Mouse (Mus musculus) forebrain, postnatal 0 days (tissue): ENCODE results near the gene 1700008O03Rik. TPM values are rescaled to one million over a fixed set of nuclear protein-coding genes. Genes with fewer than 3 reads are reported as not detected.
A peak's percentile ranks its signal among the peaks of the same experiment; 100 is the strongest.

Experiments used
- ATAC-seq: fragments of 200-750 bp; cut with Nextera tagmentation; 2 replicates; pipeline ENCODE4 v1.8.0; 2017; ENCODE audit warnings: mild to moderate bottlenecking, moderate library complexity
- DNase-seq: peaks from one replicate; pipeline ENCODE4 v3.0.0-alpha.2; 2015
- H3K27ac ChIP-seq: fragments of 300-500 bp; sonication (generic); 2 replicates; pipeline ENCODE4 v1.5.1; 2014; ENCODE audit warnings: low read depth, mild to moderate bottlenecking, antibody characterized with exemption, low read length, moderate library complexity, mixed read lengths
- H3K27me3 ChIP-seq: fragments of 300-500 bp; sonication (generic); 2 replicates; pipeline ENCODE4 v1.6.1; 2014; ENCODE audit warnings: mild to moderate bottlenecking, low read length, mixed read lengths; ENCODE audit not compliant: insufficient read depth
- H3K36me3 ChIP-seq: fragments of 300-500 bp; sonication (generic); 2 replicates; pipeline ENCODE4 v1.6.1; 2014; ENCODE audit warnings: mild to moderate bottlenecking, moderate library complexity; ENCODE audit not compliant: insufficient read depth
- H3K4me1 ChIP-seq: fragments of 300-500 bp; sonication (generic); 2 replicates; pipeline ENCODE4 v1.6.1; 2014; ENCODE audit warnings: antibody characterized with exemption; ENCODE audit not compliant: insufficient read depth
- H3K4me2 ChIP-seq: fragments of 300-500 bp; sonication (generic); 2 replicates; pipeline ENCODE4 v1.6.1; 2014; ENCODE audit warnings: low read depth, mild to moderate bottlenecking, moderate library complexity
- H3K4me3 ChIP-seq: fragments of 300-500 bp; sonication (generic); 2 replicates; pipeline ENCODE4 v1.5.1; 2014; ENCODE audit warnings: low read depth, low read length, mixed read lengths
- H3K9ac ChIP-seq: fragments of 300-500 bp; sonication (generic); 2 replicates; pipeline ENCODE4 v1.6.1; 2014; ENCODE audit warnings: mild to moderate bottlenecking
- H3K9me3 ChIP-seq: fragments of 300-500 bp; sonication (generic); 2 replicates; pipeline ENCODE4 v1.6.1; 2016; ENCODE audit warnings: low read length
- CTCF ChIP-seq: sonication (generic); IDR thresholded peaks from 2 replicates; pipeline ENCODE4 v1.5.1; 2016; ENCODE audit warnings: antibody characterized with exemption, control low read depth, low read depth
- WGBS: fragments of 180-500 bp; shearing (Covaris S2); extraction: QIAGEN DNeasy Blood & Tissue Kit; methylation state at CpG from one replicate; pipeline ENCODE4 v1.1.7; 2014; 5-methylcytosine and 5-hydroxymethylcytosine counted together
- polyA plus RNA-seq: library from polyadenylated mRNA; unstranded; fragments of >200 nt; fragmentation: Nextera tagmentation; extraction: Ambion mirVana; gene quantifications from 2 replicates; pipeline ENCODE4 v1.2.1, GENCODE M21; 2015
- total RNA-seq: library from RNA; depleted of rRNA; stranded (reverse); fragments of >200 nt; gene quantifications from 2 replicates; pipeline ENCODE4 v1.2.3, GENCODE M21; 2014

The 1700008O03Rik gene
- total and polyA plus RNA-seq, 2 experiments from 2014 or later, result 3.5 to 7.3 TPM

DNA sequence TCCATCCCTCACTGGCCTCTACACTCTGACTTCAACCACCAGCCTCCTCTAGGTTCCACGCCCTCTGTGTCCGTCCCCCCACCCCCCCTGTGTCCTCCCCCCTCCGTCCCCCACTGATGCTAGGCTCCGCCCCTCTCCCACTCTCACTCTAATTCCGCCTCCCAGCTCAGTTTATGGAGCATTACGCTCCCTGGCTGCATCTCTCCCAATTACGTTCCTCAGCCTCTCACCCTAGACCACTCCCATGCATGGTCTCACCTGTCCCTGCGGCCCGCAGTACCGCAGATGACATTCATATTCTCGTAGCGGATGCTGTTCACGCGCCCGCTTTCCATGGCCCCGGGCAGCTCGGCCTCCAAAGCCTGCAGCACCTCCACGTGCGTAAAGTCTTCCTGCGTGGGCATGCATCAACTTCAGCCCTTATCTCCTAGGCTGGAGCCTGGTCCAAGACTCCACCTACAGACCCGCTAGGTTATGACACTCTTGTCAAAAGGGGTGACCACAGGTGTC, 24.8 kb downstream of the 1700008O03Rik start:
- 6% methylated on average over 21 of the region's 21 CpGs for WGBS
- H3K27me3 ChIP-seq, result peaks cover 13% of the 10 kb centered on the region; the same call in 1 of the 2 replicates
- no peaks in the 10 kb centered on the region for H3K9me3 ChIP-seq
- peak; percentile 26; the same call in 1 of the 2 replicates for TF ChIP-seq CTCF
- H3K4me3 ChIP-seq, result peak overlapping the region; percentile 47
- 0 out of 2 replicates have a peak overlapping the region, but pooled peaks have one; percentile 75 for H3K27ac ChIP-seq
- no peaks in the 10 kb centered on the region for H3K4me1 ChIP-seq
- H3K9ac ChIP-seq, result peak overlapping the region; percentile 51; the same call in 1 of the 2 replicates
- peak overlapping the region; percentile 86 for H3K4me2 ChIP-seq
- ATAC-seq (peak; percentile 21), DNase-seq (peak; percentile 56)
- H3K36me3 ChIP-seq, result peaks cover 5% of the 10 kb centered on the region; the same call in 1 of the 2 replicates

DNA sequence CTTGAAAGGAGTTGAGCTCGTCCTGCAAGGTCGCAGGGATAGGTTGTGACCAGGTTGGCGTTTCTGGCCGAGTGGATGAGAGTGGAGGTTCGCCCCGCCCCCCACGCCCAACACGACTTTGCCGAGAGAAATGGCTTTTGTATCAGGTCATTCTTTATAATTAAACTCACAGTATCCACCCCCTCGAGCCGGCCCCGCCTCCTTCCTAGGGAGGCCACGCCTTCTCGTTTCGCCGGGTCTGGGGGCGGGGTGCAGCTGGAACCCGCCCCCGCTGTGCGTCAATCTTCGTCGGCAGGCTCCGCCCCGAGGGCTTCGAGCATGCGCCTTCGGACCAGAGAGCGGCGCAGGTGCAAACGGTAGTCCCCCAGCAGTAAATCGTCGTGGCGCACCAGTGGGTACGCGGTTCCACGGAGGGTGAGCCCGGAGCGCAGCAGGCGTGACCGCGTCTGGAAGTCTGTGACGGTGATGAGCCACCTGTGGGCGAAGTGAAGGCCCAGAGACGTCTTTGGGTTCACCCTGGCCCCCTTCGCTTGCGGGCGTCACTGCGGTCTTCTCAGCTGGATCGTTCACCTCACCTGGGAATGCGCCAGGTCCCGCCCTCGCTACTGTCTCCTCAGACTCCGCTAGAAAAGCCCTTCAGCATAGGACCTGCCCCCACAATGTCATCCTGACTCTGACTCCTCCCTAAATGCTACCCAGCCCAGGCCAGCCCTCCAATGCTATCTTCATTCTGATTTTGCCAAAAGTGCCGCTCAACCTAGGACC, 25.5 kb downstream of the 1700008O03Rik start:
- under 1% methylated on average over 52 of the region's 54 CpGs for WGBS
- Histone ChIP-seq H3K27ac (peak overlapping the region; percentile 75), H3K36me3 (peaks cover 5% of the 10 kb centered on the region; the same call in 1 of the 2 replicates), H3K9ac (peak overlapping the region; percentile 51), H3K9me3 (no peaks in the 10 kb centered on the region), H3K4me1 (no peaks in the 10 kb centered on the region), H3K27me3 (peaks cover 13% of the 10 kb centered on the region; the same call in 1 of the 2 replicates), H3K4me3 (peak overlapping the region; percentile 47), H3K4me2 (peak overlapping the region; percentile 86)
- DNase-seq, result peak; percentile 97
- peak; percentile 36 for TF ChIP-seq CTCF
- ATAC-seq, result peak; percentile 79

DNA sequence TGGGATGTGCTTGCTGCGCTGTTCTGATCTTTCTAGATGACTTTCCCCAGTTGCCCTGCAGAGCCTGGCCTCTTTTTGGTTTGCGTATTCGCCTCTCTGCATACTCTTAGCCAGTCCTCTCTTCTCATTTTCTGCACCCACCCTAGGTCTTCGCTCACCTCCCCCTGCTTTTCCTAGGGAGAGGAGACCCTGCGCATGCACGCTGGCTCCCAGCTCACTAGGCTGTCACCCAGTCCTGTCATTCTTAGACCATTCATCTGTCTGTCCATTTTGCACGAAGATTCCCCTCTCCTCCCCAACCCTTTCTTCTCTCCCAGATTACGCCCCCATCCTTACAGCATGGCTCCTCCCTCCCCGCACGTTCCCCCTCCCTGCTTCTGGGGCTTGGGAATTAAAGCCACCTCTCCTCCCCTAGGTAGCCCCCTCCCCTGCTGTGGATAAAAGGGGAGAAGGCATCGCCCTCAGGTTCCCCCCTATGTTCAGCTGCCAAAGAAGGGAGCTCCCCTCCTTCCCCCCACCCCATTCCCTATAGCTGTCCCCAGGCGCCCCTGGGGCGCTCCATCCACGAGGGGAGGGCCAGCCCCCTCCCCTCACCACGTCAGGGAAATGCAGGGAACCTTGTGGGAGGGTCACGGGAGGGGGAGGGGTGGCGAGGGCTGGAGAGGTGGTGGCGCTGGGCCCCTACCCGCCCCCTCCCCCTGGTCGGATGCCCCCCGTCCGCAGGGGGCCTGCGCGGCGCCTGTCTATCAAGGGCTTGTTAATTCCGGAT, 26.6 kb downstream of the 1700008O03Rik start:
- no peaks in the 10 kb centered on the region for H3K4me1 ChIP-seq
- DNase-seq (peak; percentile 63), ATAC-seq (peak; percentile 20)
- peak overlapping the region; percentile 47 for H3K4me3 ChIP-seq
- H3K9me3 ChIP-seq, result no peaks in the 10 kb centered on the region
- TF ChIP-seq CTCF, result no peak
- H3K27me3 ChIP-seq, result peaks cover 13% of the 10 kb centered on the region; the same call in 1 of the 2 replicates
- peaks cover 14% of the 10 kb centered on the region for H3K36me3 ChIP-seq
- H3K4me2 ChIP-seq, result peak overlapping the region; percentile 86
- H3K27ac ChIP-seq, result peak overlapping the region; percentile 75
- 4% methylated on average over 24 of the region's 26 CpGs for WGBS
- peak overlapping the region; percentile 51 for H3K9ac ChIP-seq

DNA sequence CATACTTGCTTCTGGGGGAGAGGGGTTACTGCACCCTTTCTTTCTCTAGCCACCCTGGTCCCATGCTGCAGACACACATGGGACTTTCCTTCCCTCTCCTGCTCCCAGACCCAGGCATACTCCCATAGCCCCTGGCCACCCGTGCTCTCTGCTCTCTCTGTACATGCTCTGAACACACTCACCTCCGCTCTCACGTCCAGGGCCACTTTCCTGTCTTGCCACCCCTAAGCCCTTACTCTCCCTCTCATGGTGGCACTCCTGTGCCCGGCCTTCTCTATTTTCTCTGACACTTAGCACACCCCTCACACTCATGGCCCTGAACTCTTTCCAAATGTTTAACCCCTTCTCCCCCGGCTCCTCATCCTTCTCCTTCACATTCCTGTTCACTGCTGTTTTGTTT, 27.6 kb downstream of the 1700008O03Rik start:
- 12% methylated on average over 5 of the region's 5 CpGs for WGBS
- H3K4me3 ChIP-seq, result no peak overlapping the region
- peaks cover 22% of the 10 kb centered on the region for H3K36me3 ChIP-seq
- H3K27ac ChIP-seq, result no peak overlapping the region
- DNase-seq (peak; percentile 18), ATAC-seq (no peak)
- peaks cover 18% of the 10 kb centered on the region for H3K27me3 ChIP-seq
- no peaks in the 10 kb centered on the region for H3K4me1 ChIP-seq
- no peak; the same call in 1 of the 2 replicates for TF ChIP-seq CTCF
- H3K4me2 ChIP-seq, result no peak overlapping the region
- no peaks in the 10 kb centered on the region for H3K9me3 ChIP-seq
- no peak overlapping the region for H3K9ac ChIP-seq

- H3K27ac ChIP-seq, result no peak overlapping the region
- H3K36me3 ChIP-seq, result peaks cover 22% of the 10 kb centered on the region
- TF ChIP-seq CTCF, result no peak; the same call in 1 of the 2 replicates
- no peak overlapping the region for H3K4me3 ChIP-seq
- H3K9ac ChIP-seq, result no peak overlapping the region
- no peak for ATAC-seq
- H3K4me1 ChIP-seq, result no peaks in the 10 kb centered on the region
- 14% methylated on average over 10 of the region's 10 CpGs for WGBS
- no peak overlapping the region for H3K4me2 ChIP-seq
- peaks cover 18% of the 10 kb centered on the region for H3K27me3 ChIP-seq
- no peak for DNase-seq
- H3K9me3 ChIP-seq, result no peaks in the 10 kb centered on the region
Observed at GRCm38 (mm10) chr7:44357531-44357930, 28.1 kb downstream of the 1700008O03Rik start.

GRCm38 (mm10) chr7:44356590-44357481, 28.8 kb downstream of the 1700008O03Rik start:
- Histone ChIP-seq H3K36me3 (peaks cover 25% of the 10 kb centered on the region), H3K27me3 (peaks cover 21% of the 10 kb centered on the region), H3K9ac (no peak overlapping the region), H3K27ac (no peak overlapping the region), H3K4me1 (no peaks in the 10 kb centered on the region), H3K4me2 (no peak overlapping the region), H3K4me3 (no peak overlapping the region), H3K9me3 (no peaks in the 10 kb centered on the region)
- no peak for ATAC-seq
- TF ChIP-seq CTCF, result no peak
- DNase-seq, result no peak
- WGBS, result 7% methylated on average over 35 of the region's 35 CpGs
